Mouse (Mus musculus) spleen, adult 2 months (tissue): ENCODE data around the gene Fis1. TPM values are rescaled to one million over a fixed set of nuclear protein-coding genes. Genes with fewer than 3 reads are reported as not detected.
A peak's percentile ranks its signal among the peaks of the same experiment; 100 is the strongest.
"Not testable (repeated sequence)": the region's sequence is repeated elsewhere in the genome, so short reads cannot be mapped to it uniquely, and the experiment has no call there.

Experiments used
- DNase-seq, 2 experiments: peaks; one replicate each; pipeline versions ENCODE4 v3.0.0 to v3.0.0-alpha.2; 2012 to 2021; ENCODE audit warnings: low spot score in 2 of 2, low read depth in 1 of 2
- H3K27ac ChIP-seq: fragments of 200-500 bp; 2 replicates; pipeline ENCODE4 v1.5.1; 2012; ENCODE audit warnings: low read length, inconsistent platforms; ENCODE audit not compliant: insufficient read depth
- H3K27me3 ChIP-seq: fragments of 200-500 bp; 2 replicates; pipeline ENCODE4 v1.6.1; 2012; ENCODE audit warnings: mild to moderate bottlenecking, moderate library complexity, low read length, inconsistent platforms; ENCODE audit not compliant: control insufficient read depth, insufficient read depth
- H3K36me3 ChIP-seq: fragments of 200-500 bp; 2 replicates; pipeline ENCODE4 v1.6.1; 2012; ENCODE audit warnings: mild to moderate bottlenecking, low read length, inconsistent platforms; ENCODE audit not compliant: control insufficient read depth, insufficient read depth
- H3K4me1 ChIP-seq: fragments of 200-500 bp; 2 replicates; pipeline ENCODE4 v1.6.1; 2011; ENCODE audit warnings: inconsistent platforms; ENCODE audit not compliant: control insufficient read depth, insufficient read depth, insufficient read length
- H3K4me3 ChIP-seq: fragments of 200-500 bp; 2 replicates; pipeline ENCODE4 v1.5.1; 2011; ENCODE audit warnings: mild to moderate bottlenecking, inconsistent platforms; ENCODE audit not compliant: insufficient read depth, insufficient read length; ENCODE audit errors: extremely low read depth
- CTCF ChIP-seq: fragments of 200-500 bp; IDR thresholded peaks from 2 replicates; pipeline ENCODE4 v1.5.1; 2011; ENCODE audit warnings: mild to moderate bottlenecking, inconsistent platforms; ENCODE audit not compliant: insufficient read depth, insufficient read length, insufficient replicate concordance; ENCODE audit errors: extremely low read depth
- POLR2A ChIP-seq: fragments of 200-500 bp; IDR thresholded peaks from 2 replicates; pipeline ENCODE4 v1.6.1; 2011; ENCODE audit warnings: low read depth, low read length, inconsistent platforms
- WGBS: fragments of 180-500 bp; shearing (Covaris S2); methylation state at CpG from one replicate; pipeline ENCODE4 v1.1.7; 2018; 5-methylcytosine and 5-hydroxymethylcytosine counted together
- polyA plus RNA-seq: library from polyadenylated mRNA; depleted of rRNA; stranded (reverse); fragments of >200 nt; gene quantifications from 2 replicates; pipeline ENCODE4 v1.2.3, GENCODE M21; 2012

Fis1 gene
- polyA plus RNA-seq, 1 experiment, result 130 TPM

DNA sequence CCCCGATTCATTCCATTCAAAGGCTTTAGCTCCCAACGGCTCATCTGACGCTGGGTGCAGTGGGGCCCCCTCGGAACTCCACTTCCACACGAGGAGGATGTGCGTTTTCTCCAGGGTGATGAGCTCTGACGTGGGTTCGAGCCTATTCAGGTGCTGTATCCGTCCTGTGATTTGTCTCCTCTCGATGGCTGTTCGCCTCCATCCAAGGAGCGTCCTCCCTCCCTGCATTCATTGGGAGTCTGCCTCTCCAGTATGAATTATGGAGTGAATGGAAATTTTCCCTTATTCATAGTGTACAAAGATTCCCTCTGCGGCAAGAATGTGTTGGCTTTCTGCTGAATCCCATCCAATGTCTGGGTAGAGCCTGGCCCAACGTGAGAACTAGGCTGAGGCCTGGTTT is 21.2 kb upstream of the Fis1 start:
- Histone ChIP-seq H3K36me3 (no peaks in the 10 kb centered on the region), H3K4me1 (no peaks in the 10 kb centered on the region), H3K27me3 (no peaks in the 10 kb centered on the region), H3K27ac (no peak overlapping the region), H3K4me3 (no peak overlapping the region)
- 95% methylated on average over 14 of the region's 14 CpGs for WGBS
- no peak for DNase-seq
- TF ChIP-seq CTCF (no peak), POLR2A (no peak)

GRCm38 (mm10) chr5:136932956-136933355 is 20.1 kb upstream of the Fis1 start:
- no peaks in the 10 kb centered on the region for H3K4me1 ChIP-seq
- no peak overlapping the region for H3K4me3 ChIP-seq
- H3K27ac ChIP-seq, result no peak overlapping the region
- H3K27me3 ChIP-seq, result no peaks in the 10 kb centered on the region
- TF ChIP-seq POLR2A, result no peak
- TF ChIP-seq CTCF, result no peak
- H3K36me3 ChIP-seq, result no peaks in the 10 kb centered on the region
- WGBS, result 85% methylated on average over 5 of the region's 5 CpGs
- DNase-seq, result peak in 1 of 2 experiments; percentile 11

- TF ChIP-seq POLR2A, result no peak
- TF ChIP-seq CTCF, result no peak
- DNase-seq, result no peak
- H3K4me1 ChIP-seq, result no peaks in the 10 kb centered on the region
- 94% methylated on average over 6 of the region's 6 CpGs for WGBS
- H3K4me3 ChIP-seq, result no peak overlapping the region
- no peaks in the 10 kb centered on the region for H3K27me3 ChIP-seq
- no peaks in the 10 kb centered on the region for H3K36me3 ChIP-seq
- no peak overlapping the region for H3K27ac ChIP-seq
These were observed 19.1 kb upstream of the Fis1 start for GRCm38 (mm10) chr5:136933930-136934329.

DNA sequence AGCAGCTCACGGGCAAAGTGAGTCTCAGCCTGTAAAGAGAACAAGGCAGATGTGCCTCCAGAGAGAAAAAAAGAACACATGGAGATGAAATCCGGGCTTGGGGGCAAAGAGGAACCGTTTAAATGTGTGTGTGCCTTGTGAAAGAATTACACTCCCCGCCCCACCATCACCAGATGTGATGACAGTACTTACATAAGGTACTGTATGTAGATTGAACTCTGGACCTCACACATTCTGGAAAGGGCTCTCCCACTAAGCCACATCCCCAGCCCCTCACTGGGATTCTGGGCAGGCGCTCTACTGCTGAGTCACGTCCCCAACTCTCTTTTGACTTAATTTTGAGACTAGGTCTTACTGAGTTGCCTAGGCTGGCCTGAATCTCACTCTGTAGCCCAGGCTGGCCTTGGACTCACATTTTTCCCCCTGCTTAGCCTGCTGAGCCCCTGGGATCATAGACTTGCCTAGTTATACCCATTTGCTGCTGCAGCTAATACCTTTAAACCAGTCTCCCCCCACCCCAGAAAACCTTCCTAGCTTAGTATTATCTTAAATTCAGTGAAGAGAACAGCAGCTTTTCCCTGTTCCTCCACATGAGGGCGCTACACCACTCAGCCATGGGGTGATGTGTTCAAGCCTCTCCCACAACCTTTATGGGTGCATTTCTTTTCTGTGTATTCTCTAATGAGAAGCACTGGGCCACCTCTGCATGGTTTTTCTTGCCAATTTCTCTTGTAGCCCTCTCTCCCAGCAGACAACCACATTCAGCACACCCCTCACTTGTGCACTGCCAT is 17.0 kb upstream of the Fis1 start:
- Histone ChIP-seq H3K36me3 (no peaks in the 10 kb centered on the region), H3K27me3 (no peaks in the 10 kb centered on the region), H3K4me1 (no peaks in the 10 kb centered on the region), H3K4me3 (no peak overlapping the region), H3K27ac (no peak overlapping the region)
- 73% methylated on average over 7 of the region's 7 CpGs for WGBS
- DNase-seq, result no peak
- no peak for TF ChIP-seq POLR2A
- no peak for TF ChIP-seq CTCF

DNA sequence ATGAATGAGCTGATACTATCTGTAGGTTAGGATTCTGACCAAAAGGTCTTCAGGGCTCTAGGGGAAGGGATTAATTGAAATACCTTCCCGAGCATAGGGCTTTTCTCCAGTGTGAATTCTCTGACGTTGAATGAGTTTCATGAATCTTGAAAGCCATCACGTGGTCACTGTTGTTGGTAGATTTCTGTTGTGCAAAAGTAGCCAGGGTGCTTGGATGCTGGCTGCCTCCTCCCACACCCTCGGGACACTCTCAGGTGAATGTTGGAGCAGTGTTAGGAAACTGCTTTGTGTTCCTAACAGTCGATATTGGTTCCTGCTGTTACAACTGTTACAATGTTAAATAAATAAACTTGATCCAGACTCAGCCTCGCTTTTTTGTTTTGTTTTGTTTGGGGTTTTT is 16.3 kb upstream of the Fis1 start:
- Histone ChIP-seq H3K36me3 (no peaks in the 10 kb centered on the region), H3K27me3 (no peaks in the 10 kb centered on the region), H3K4me3 (no peak overlapping the region), H3K4me1 (no peaks in the 10 kb centered on the region), H3K27ac (no peak overlapping the region)
- no peak for DNase-seq
- 91% methylated on average over 6 of the region's 6 CpGs for WGBS
- TF ChIP-seq POLR2A (no peak), CTCF (no peak)

GRCm38 (mm10) chr5:136937621-136938020 is 15.5 kb upstream of the Fis1 start:
- WGBS, result 90% methylated on average over 5 of the region's 5 CpGs
- H3K4me3 ChIP-seq, result no peak overlapping the region
- H3K36me3 ChIP-seq, result no peaks in the 10 kb centered on the region
- H3K27ac ChIP-seq, result no peak overlapping the region
- DNase-seq, result no peak
- H3K27me3 ChIP-seq, result no peaks in the 10 kb centered on the region
- no peaks in the 10 kb centered on the region for H3K4me1 ChIP-seq
- TF ChIP-seq POLR2A (no peak), CTCF (no peak)

DNA sequence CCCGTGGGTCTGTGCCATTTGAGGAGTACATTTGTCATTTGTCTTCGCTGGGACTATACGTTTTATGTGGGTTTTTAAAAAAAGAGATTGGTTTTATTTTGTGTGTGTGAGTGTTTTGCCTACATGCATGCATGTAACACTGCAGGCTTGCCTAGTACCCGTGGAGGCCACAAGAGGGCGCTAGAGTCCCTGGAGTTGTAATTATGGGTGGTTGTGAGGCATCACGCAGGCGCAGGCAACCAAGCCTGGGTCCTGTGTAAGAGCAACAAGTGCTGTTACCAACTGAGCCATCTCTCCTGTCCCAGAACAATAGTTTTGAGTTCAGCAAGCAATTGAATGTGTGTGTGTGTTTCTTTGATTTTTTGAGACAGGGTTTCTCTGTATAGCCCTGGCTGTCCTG is 13.8 kb upstream of the Fis1 start:
- Histone ChIP-seq H3K27ac (no peak overlapping the region), H3K4me3 (no peak overlapping the region), H3K36me3 (no peaks in the 10 kb centered on the region), H3K4me1 (no peaks in the 10 kb centered on the region), H3K27me3 (no peaks in the 10 kb centered on the region)
- peak in 1 of 2 experiments; percentile 19 for DNase-seq
- TF ChIP-seq CTCF (peak; percentile 18; the same call in 1 of the 2 replicates), POLR2A (no peak)
- 76% methylated on average over 7 of the region's 7 CpGs for WGBS

GRCm38 (mm10) chr5:136940029-136940428 is 13.0 kb upstream of the Fis1 start:
- not testable (repeated sequence) for DNase-seq, H3K27me3 ChIP-seq, H3K4me3 ChIP-seq, H3K27ac ChIP-seq, H3K4me1 ChIP-seq, H3K36me3 ChIP-seq
- 86% methylated on average over 6 of the region's 6 CpGs for WGBS
